Mouse (Mus musculus): ENCODE measurements around the gene Serhl.
"Not testable (repeated sequence)": the region's sequence is repeated elsewhere in the genome, so short reads cannot be mapped to it uniquely, and the experiment has no call there.

The Serhl gene

GRCm38 (mm10) chr15:83089429-83089605 is at the start of gene Serhl:
Gene Serhl, plus strand, starts transcription at chr15:83089506.
- no peak for DNase-seq (ENCODE audit: low spot score in 2 of 2)

GRCm38 (mm10) chr15:83040156-83040555 is 49.1 kb upstream of the Serhl start:
- DNase-seq (ENCODE audit: low spot score in 2 of 2) = no peak

- no peak for DNase-seq (ENCODE audit: low spot score in 2 of 2)
Observed at GRCm38 (mm10) chr15:83042655-83043361, 46.5 kb upstream of the Serhl start.

GRCm38 (mm10) chr15:83043362-83043708 is 46.0 kb upstream of the Serhl start:
- no peak for DNase-seq (ENCODE audit: low spot score in 2 of 2)

GRCm38 (mm10) chr15:83045565-83045964 is 43.7 kb upstream of the Serhl start:
- not testable (repeated sequence) for DNase-seq (ENCODE audit: low spot score in 2 of 2)

GRCm38 (mm10) chr15:83046308-83046707 is 43.0 kb upstream of the Serhl start:
- no peak for DNase-seq (ENCODE audit: low spot score in 2 of 2)

GRCm38 (mm10) chr15:83046730-83047129 is 42.6 kb upstream of the Serhl start:
- no peak for DNase-seq (ENCODE audit: low spot score in 2 of 2)

GRCm38 (mm10) chr15:83052341-83053104 is 36.8 kb upstream of the Serhl start:
- no peak for DNase-seq (ENCODE audit: low spot score in 2 of 2)

GRCm38 (mm10) chr15:83053261-83053660 is 36.0 kb upstream of the Serhl start:
- DNase-seq (ENCODE audit: low spot score in 2 of 2) = no peak

- no peak for DNase-seq (ENCODE audit: low spot score in 2 of 2)
Observed at GRCm38 (mm10) chr15:83055569-83055968, 33.7 kb upstream of the Serhl start.

- DNase-seq (ENCODE audit: low spot score in 2 of 2) = peak in 1 of 2 experiments; percentile 65
Observed at GRCm38 (mm10) chr15:83056378-83057083, 32.8 kb upstream of the Serhl start.

- DNase-seq (ENCODE audit: low spot score in 2 of 2) = no peak
Observed at GRCm38 (mm10) chr15:83057533-83057932, 31.8 kb upstream of the Serhl start.

GRCm38 (mm10) chr15:83059233-83059660 is 30.1 kb upstream of the Serhl start:
- DNase-seq (ENCODE audit: low spot score in 2 of 2) = no peak

GRCm38 (mm10) chr15:83061689-83062088 is 27.6 kb upstream of the Serhl start:
- no peak for DNase-seq (ENCODE audit: low spot score in 2 of 2)

GRCm38 (mm10) chr15:83062582-83062981 is 26.7 kb upstream of the Serhl start:
- DNase-seq (ENCODE audit: low spot score in 2 of 2) = not testable (repeated sequence)

- DNase-seq (ENCODE audit: low spot score in 2 of 2) = peak in 1 of 2 experiments; percentile 79
Observed at GRCm38 (mm10) chr15:83065543-83065942, 23.8 kb upstream of the Serhl start.

GRCm38 (mm10) chr15:83068270-83068669 is 21.0 kb upstream of the Serhl start:
- DNase-seq (ENCODE audit: low spot score in 2 of 2) = no peak

GRCm38 (mm10) chr15:83070942-83071341 is 18.4 kb upstream of the Serhl start:
- no peak for DNase-seq (ENCODE audit: low spot score in 2 of 2)

- DNase-seq (ENCODE audit: low spot score in 2 of 2) = no peak
Observed at GRCm38 (mm10) chr15:83071752-83072151, 17.6 kb upstream of the Serhl start.

GRCm38 (mm10) chr15:83074179-83074578 is 15.1 kb upstream of the Serhl start:
- no peak for DNase-seq (ENCODE audit: low spot score in 2 of 2)

- DNase-seq (ENCODE audit: low spot score in 2 of 2) = no peak
Observed at GRCm38 (mm10) chr15:83075607-83076525, 13.4 kb upstream of the Serhl start.

GRCm38 (mm10) chr15:83083530-83083929 is 5.8 kb upstream of the Serhl start:
- DNase-seq (ENCODE audit: low spot score in 2 of 2) = peak in 1 of 2 experiments; percentile 31
